Mouse (Mus musculus) thymus, adult 2 months (tissue): ENCODE results near the gene Zkscan5.

Experiments
- CTCF ChIP-seq: fragments of 200-500 bp; IDR thresholded peaks from 2 replicates; pipeline ENCODE4 v1.5.1; 2012; ENCODE audit warnings: mild to moderate bottlenecking, control low read depth, low read length, moderate library complexity, borderline replicate concordance; ENCODE audit not compliant: control insufficient read depth, poor library complexity, insufficient read depth; ENCODE audit errors: extremely low read depth
- POLR2A ChIP-seq: fragments of 200-500 bp; IDR thresholded peaks from 2 replicates; pipeline ENCODE4 v1.6.1; 2012; ENCODE audit warnings: mild to moderate bottlenecking, low read length, control low read depth, moderate library complexity; ENCODE audit not compliant: control insufficient read depth, poor library complexity, insufficient read depth; ENCODE audit errors: extremely low read depth

- TF ChIP-seq CTCF: no peak
- TF ChIP-seq POLR2A: peak; percentile 59; the same call in 1 of the 2 replicates
Observed at GRCm38 (mm10) chr5:145190875-145191798, 13.2 kb upstream of the Zkscan5 start.
